Mouse (Mus musculus): Measurements from ENCODE around the gene Prr19. TPM values are rescaled to one million over a fixed set of nuclear protein-coding genes. Genes with fewer than 3 reads are reported as not detected.

The Prr19 gene
- polyA plus RNA-seq, 1 experiment from 2014 or later: 2.2 TPM

GRCm38 (mm10) chr7:25311193-25311592 is 10.0 kb downstream of the Prr19 start:
- no peak overlapping the region for H3K27ac ChIP-seq (ENCODE audit: low read length)
- H3K4me3 ChIP-seq (replicated peaks; ENCODE audit: low read length): no peak overlapping the region
- 86% methylated on average over 11 of the region's 11 CpGs for WGBS
- H3K4me2 ChIP-seq (ENCODE audit: low read length): no peak overlapping the region
- peaks cover 43% of the 10 kb centered on the region for H3K27me3 ChIP-seq (replicated peaks; ENCODE audit: control insufficient read depth, insufficient read depth, low read length)
- H3K36me3 ChIP-seq (ENCODE audit: control insufficient read depth, insufficient read depth): no peaks in the 10 kb centered on the region
- no peak for ATAC-seq
- no peak overlapping the region for H3K9ac ChIP-seq (replicated peaks; ENCODE audit: low read depth, low read length)
- no peaks in the 10 kb centered on the region for H3K9me3 ChIP-seq (ENCODE audit: control insufficient read depth, low read length)
- peaks cover 21% of the 10 kb centered on the region for H3K4me1 ChIP-seq (replicated peaks; ENCODE audit: control insufficient read depth, insufficient read depth, low read length)

- 43% methylated on average over 7 of the region's 7 CpGs for WGBS
- H3K9ac ChIP-seq (replicated peaks; ENCODE audit: low read depth, low read length): no peak overlapping the region
- no peaks in the 10 kb centered on the region for H3K9me3 ChIP-seq (ENCODE audit: control insufficient read depth, low read length)
- no peak overlapping the region for H3K4me3 ChIP-seq (replicated peaks; ENCODE audit: low read length)
- H3K36me3 ChIP-seq (ENCODE audit: control insufficient read depth, insufficient read depth): no peaks in the 10 kb centered on the region
- H3K27me3 ChIP-seq (replicated peaks; ENCODE audit: control insufficient read depth, insufficient read depth, low read length): peaks cover 43% of the 10 kb centered on the region
- no peak for ATAC-seq
- H3K4me2 ChIP-seq (ENCODE audit: low read length): no peak overlapping the region
- no peak overlapping the region for H3K27ac ChIP-seq (ENCODE audit: low read length)
- H3K4me1 ChIP-seq (replicated peaks; ENCODE audit: control insufficient read depth, insufficient read depth, low read length): peaks cover 29% of the 10 kb centered on the region
Measured at GRCm38 (mm10) chr7:25313325-25313724, 12.1 kb downstream of the Prr19 start.

- peaks cover 43% of the 10 kb centered on the region for H3K27me3 ChIP-seq (replicated peaks; ENCODE audit: control insufficient read depth, insufficient read depth, low read length)
- H3K9ac ChIP-seq (replicated peaks; ENCODE audit: low read depth, low read length): peak overlapping the region; percentile 52
- no peak overlapping the region for H3K27ac ChIP-seq (ENCODE audit: low read length)
- ATAC-seq: no peak
- H3K4me1 ChIP-seq (replicated peaks; ENCODE audit: control insufficient read depth, insufficient read depth, low read length): peaks cover 29% of the 10 kb centered on the region
- 4% methylated on average over 51 of the region's 51 CpGs for WGBS
- no peaks in the 10 kb centered on the region for H3K9me3 ChIP-seq (ENCODE audit: control insufficient read depth, low read length)
- H3K36me3 ChIP-seq (ENCODE audit: control insufficient read depth, insufficient read depth): no peaks in the 10 kb centered on the region
- H3K4me2 ChIP-seq (ENCODE audit: low read length): peak overlapping the region; percentile 65
- peak overlapping the region; percentile 42 for H3K4me3 ChIP-seq (replicated peaks; ENCODE audit: low read length)
Measured at GRCm38 (mm10) chr7:25314606-25315305, 13.5 kb downstream of the Prr19 start.

GRCm38 (mm10) chr7:25315306-25316041 is 14.3 kb downstream of the Prr19 start:
- Histone ChIP-seq H3K4me2 (ENCODE audit: low read length) (peak overlapping the region; percentile 65), H3K9me3 (ENCODE audit: control insufficient read depth, low read length) (no peaks in the 10 kb centered on the region), H3K9ac (replicated peaks; ENCODE audit: low read depth, low read length) (peak overlapping the region; percentile 52), H3K27ac (ENCODE audit: low read length) (no peak overlapping the region; the same call in 1 of the 2 replicates), H3K4me3 (replicated peaks; ENCODE audit: low read length) (peak overlapping the region; percentile 42), H3K27me3 (replicated peaks; ENCODE audit: control insufficient read depth, insufficient read depth, low read length) (peaks cover 43% of the 10 kb centered on the region), H3K4me1 (replicated peaks; ENCODE audit: control insufficient read depth, insufficient read depth, low read length) (peaks cover 29% of the 10 kb centered on the region), H3K36me3 (ENCODE audit: control insufficient read depth, insufficient read depth) (no peaks in the 10 kb centered on the region)
- ATAC-seq: no peak
- WGBS: under 1% methylated on average over 67 of the region's 69 CpGs

GRCm38 (mm10) chr7:25316532-25317445 is 15.6 kb downstream of the Prr19 start, which contains the start of gene Megf8:
Megf8 (plus strand) TSS chr7:25317164.
- under 1% methylated on average over 52 of the region's 52 CpGs for WGBS
- Histone ChIP-seq H3K27ac (ENCODE audit: low read length) (peak within 1 kb of the TSS; percentile 89), H3K4me2 (ENCODE audit: low read length) (peak within 1 kb of the TSS; percentile 99), H3K4me3 (replicated peaks; ENCODE audit: low read length) (peak within 1 kb of the TSS; percentile 86), H3K36me3 (ENCODE audit: control insufficient read depth, insufficient read depth) (no peaks in the 10 kb centered on the region), H3K9ac (replicated peaks; ENCODE audit: low read depth, low read length) (peak within 1 kb of the TSS; percentile 86), H3K4me1 (replicated peaks; ENCODE audit: control insufficient read depth, insufficient read depth, low read length) (peaks cover 35% of the 10 kb centered on the region), H3K27me3 (replicated peaks; ENCODE audit: control insufficient read depth, insufficient read depth, low read length) (peaks cover 35% of the 10 kb centered on the region), H3K9me3 (ENCODE audit: control insufficient read depth, low read length) (no peaks in the 10 kb centered on the region)
- peak; percentile 98 for ATAC-seq

- 9% methylated on average over 21 of the region's 21 CpGs for WGBS
Measured at GRCm38 (mm10) chr7:25317446-25317999, 16.3 kb downstream of the Prr19 start.

GRCm38 (mm10) chr7:25322058-25322484 is 20.9 kb downstream of the Prr19 start:
- Histone ChIP-seq H3K4me2 (ENCODE audit: low read length) (no peak overlapping the region), H3K9me3 (ENCODE audit: control insufficient read depth, low read length) (no peaks in the 10 kb centered on the region), H3K27ac (ENCODE audit: low read length) (no peak overlapping the region), H3K4me3 (replicated peaks; ENCODE audit: low read length) (no peak overlapping the region), H3K27me3 (replicated peaks; ENCODE audit: control insufficient read depth, insufficient read depth, low read length) (no peaks in the 10 kb centered on the region), H3K9ac (replicated peaks; ENCODE audit: low read depth, low read length) (no peak overlapping the region), H3K36me3 (ENCODE audit: control insufficient read depth, insufficient read depth) (no peaks in the 10 kb centered on the region), H3K4me1 (replicated peaks; ENCODE audit: control insufficient read depth, insufficient read depth, low read length) (peaks cover 19% of the 10 kb centered on the region)
- no peak for ATAC-seq
- WGBS: 13% methylated on average over 6 of the region's 6 CpGs

More at GRCm38 (mm10) chr7:25317446-25317999, 16.3 kb downstream of the Prr19 start:
- Histone ChIP-seq H3K4me1 (replicated peaks; ENCODE audit: control insufficient read depth, insufficient read depth, low read length) (peaks cover 38% of the 10 kb centered on the region), H3K36me3 (ENCODE audit: control insufficient read depth, insufficient read depth) (no peaks in the 10 kb centered on the region), H3K4me2 (ENCODE audit: low read length) (peak overlapping the region; percentile 99), H3K27ac (ENCODE audit: low read length) (peak overlapping the region; percentile 89), H3K9me3 (ENCODE audit: control insufficient read depth, low read length) (no peaks in the 10 kb centered on the region), H3K9ac (replicated peaks; ENCODE audit: low read depth, low read length) (peak overlapping the region; percentile 86), H3K4me3 (replicated peaks; ENCODE audit: low read length) (peak overlapping the region; percentile 86), H3K27me3 (replicated peaks; ENCODE audit: control insufficient read depth, insufficient read depth, low read length) (peaks cover 28% of the 10 kb centered on the region)
- ATAC-seq: no peak

GRCm38 (mm10) chr7:25323219-25323618 is 22.0 kb downstream of the Prr19 start:
- Histone ChIP-seq H3K4me2 (ENCODE audit: low read length) (no peak overlapping the region), H3K9me3 (ENCODE audit: control insufficient read depth, low read length) (no peaks in the 10 kb centered on the region), H3K9ac (replicated peaks; ENCODE audit: low read depth, low read length) (no peak overlapping the region), H3K27me3 (replicated peaks; ENCODE audit: control insufficient read depth, insufficient read depth, low read length) (no peaks in the 10 kb centered on the region), H3K4me1 (replicated peaks; ENCODE audit: control insufficient read depth, insufficient read depth, low read length) (peaks cover 9% of the 10 kb centered on the region), H3K36me3 (ENCODE audit: control insufficient read depth, insufficient read depth) (no peaks in the 10 kb centered on the region), H3K4me3 (replicated peaks; ENCODE audit: low read length) (no peak overlapping the region), H3K27ac (ENCODE audit: low read length) (no peak overlapping the region)
- WGBS: 92% methylated on average over 2 of the region's 2 CpGs
- ATAC-seq: no peak

Measured in forebrain, embryonic 16.5 days (tissue).